Mouse (Mus musculus): ENCODE data around the gene Mettl15. TPM values are rescaled to one million over a fixed set of nuclear protein-coding genes. Genes with fewer than 3 reads are reported as not detected.

Gene Mettl15
- total and polyA plus RNA-seq, 2 experiments from 2014 or later: 6.4 to 7.1 TPM

DNA sequence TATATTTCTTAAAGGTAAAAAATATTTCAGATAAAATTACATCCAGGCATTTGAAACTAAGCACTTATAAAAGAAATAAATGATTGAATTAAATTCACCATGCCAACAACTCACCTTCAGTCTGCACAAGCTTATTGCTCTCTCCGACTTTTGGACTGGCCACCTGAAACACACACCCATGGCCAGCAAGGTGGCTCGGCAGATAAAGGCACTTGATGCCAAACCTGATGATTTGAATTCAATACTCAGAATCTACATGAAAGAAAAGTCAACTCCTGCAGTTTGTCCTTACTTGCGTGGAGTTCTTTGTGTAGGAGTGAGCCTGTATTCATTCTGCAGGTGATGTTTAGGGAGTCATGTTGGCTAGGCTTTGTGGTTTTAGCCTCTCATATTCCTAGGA is 3.6 kb upstream of the Mettl15 start:
- H3K4me3 ChIP-seq (ENCODE audit: low read depth, low read length): no peak overlapping the region
- TF ChIP-seq CTCF (IDR thresholded peaks at IDR 0.05; ENCODE audit: low read depth): no peak
- no peak overlapping the region for H3K4me2 ChIP-seq (ENCODE audit: low read depth)
- no peak for DNase-seq
- no peaks in the 10 kb centered on the region for H3K27me3 ChIP-seq (ENCODE audit: insufficient read depth, low read length)
- H3K27ac ChIP-seq (ENCODE audit: low read depth, low read length): no peak overlapping the region
- 91% methylated on average over 3 of the region's 3 CpGs for WGBS
- no peaks in the 10 kb centered on the region for H3K4me1 ChIP-seq (ENCODE audit: insufficient read depth)
- H3K9ac ChIP-seq: no peak overlapping the region
- no peaks in the 10 kb centered on the region for H3K9me3 ChIP-seq (ENCODE audit: low read length)
- no peak for ATAC-seq
- no peaks in the 10 kb centered on the region for H3K36me3 ChIP-seq (ENCODE audit: insufficient read depth)

DNA sequence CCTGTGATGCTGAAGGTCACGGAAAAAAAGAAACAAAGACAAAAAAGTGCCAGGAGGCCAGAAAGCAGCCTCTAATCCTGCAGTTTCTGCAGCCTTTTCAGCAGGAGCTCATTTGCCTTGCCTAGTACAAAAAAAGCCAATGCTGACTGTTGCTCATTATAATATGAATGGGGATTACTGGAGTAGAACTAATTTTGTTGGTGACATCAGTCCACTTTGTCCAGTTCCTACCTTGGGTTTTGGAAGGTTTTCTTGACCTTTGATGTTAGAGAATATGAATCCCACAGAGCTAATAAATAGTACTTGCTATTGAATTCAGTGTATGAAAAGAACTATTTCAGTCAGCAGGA is 768 bp upstream of the Mettl15 start:
- TF ChIP-seq CTCF (IDR thresholded peaks at IDR 0.05; ENCODE audit: low read depth): no peak
- DNase-seq (no peak), ATAC-seq (no peak)
- H3K36me3 ChIP-seq (ENCODE audit: insufficient read depth): no peaks in the 10 kb centered on the region
- no peaks in the 10 kb centered on the region for H3K4me1 ChIP-seq (ENCODE audit: insufficient read depth)
- H3K9ac ChIP-seq: peak overlapping the region; percentile 57
- H3K27me3 ChIP-seq (ENCODE audit: insufficient read depth, low read length): no peaks in the 10 kb centered on the region
- no peak overlapping the region for H3K27ac ChIP-seq (ENCODE audit: low read depth, low read length)
- 0% methylated on average over 1 of the region's 1 CpGs for WGBS
- H3K9me3 ChIP-seq (ENCODE audit: low read length): no peaks in the 10 kb centered on the region
- peak overlapping the region; percentile 76 for H3K4me2 ChIP-seq (ENCODE audit: low read depth)
- peak overlapping the region; percentile 63 for H3K4me3 ChIP-seq (ENCODE audit: low read depth, low read length)

DNA sequence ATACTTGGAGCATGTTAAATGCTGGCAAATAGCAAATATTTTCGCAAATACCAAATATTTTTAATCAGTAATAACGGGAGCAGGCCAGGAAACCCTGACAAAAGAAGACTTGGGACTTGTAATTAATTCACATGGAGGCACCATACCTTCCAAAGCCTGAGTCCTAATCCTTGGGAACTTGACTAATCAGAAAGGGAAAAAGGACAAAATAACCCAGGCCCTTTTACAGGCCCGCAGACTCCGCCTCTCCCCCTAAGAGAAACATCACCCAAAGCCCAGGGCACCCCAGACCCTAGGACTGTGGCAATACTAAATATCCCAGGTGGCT is 312 bp downstream of the Mettl15 start:
- Histone ChIP-seq H3K9me3 (ENCODE audit: low read length) (no peaks in the 10 kb centered on the region), H3K9ac (peak overlapping the region; percentile 57), H3K27ac (ENCODE audit: low read depth, low read length) (no peak overlapping the region), H3K4me1 (ENCODE audit: insufficient read depth) (no peaks in the 10 kb centered on the region), H3K4me2 (ENCODE audit: low read depth) (peak overlapping the region; percentile 76), H3K27me3 (ENCODE audit: insufficient read depth, low read length) (no peaks in the 10 kb centered on the region), H3K36me3 (ENCODE audit: insufficient read depth) (no peaks in the 10 kb centered on the region), H3K4me3 (ENCODE audit: low read depth, low read length) (peak overlapping the region; percentile 63)
- TF ChIP-seq CTCF (IDR thresholded peaks at IDR 0.05; ENCODE audit: low read depth): no peak
- no peak for DNase-seq
- 3% methylated on average over 4 of the region's 4 CpGs for WGBS
- no peak for ATAC-seq

- H3K4me2 ChIP-seq (ENCODE audit: low read depth): peak overlapping the region; percentile 52
- DNase-seq (peak; percentile 11), ATAC-seq (no peak)
- H3K36me3 ChIP-seq (ENCODE audit: insufficient read depth): no peaks in the 10 kb centered on the region
- H3K27me3 ChIP-seq (ENCODE audit: insufficient read depth, low read length): no peaks in the 10 kb centered on the region
- peak overlapping the region; percentile 42 for H3K4me3 ChIP-seq (ENCODE audit: low read depth, low read length)
- no peak overlapping the region for H3K27ac ChIP-seq (ENCODE audit: low read depth, low read length)
- H3K9me3 ChIP-seq (ENCODE audit: low read length): no peaks in the 10 kb centered on the region
- no peak for TF ChIP-seq CTCF (IDR thresholded peaks at IDR 0.05; ENCODE audit: low read depth)
- WGBS: 1% methylated on average over 16 of the region's 16 CpGs
- peak overlapping the region; percentile 37; the same call in 1 of the 2 replicates for H3K9ac ChIP-seq
- H3K4me1 ChIP-seq (ENCODE audit: insufficient read depth): no peaks in the 10 kb centered on the region
Observed at GRCm38 (mm10) chr2:109278036-109278435, 2.5 kb downstream of the Mettl15 start.

DNA sequence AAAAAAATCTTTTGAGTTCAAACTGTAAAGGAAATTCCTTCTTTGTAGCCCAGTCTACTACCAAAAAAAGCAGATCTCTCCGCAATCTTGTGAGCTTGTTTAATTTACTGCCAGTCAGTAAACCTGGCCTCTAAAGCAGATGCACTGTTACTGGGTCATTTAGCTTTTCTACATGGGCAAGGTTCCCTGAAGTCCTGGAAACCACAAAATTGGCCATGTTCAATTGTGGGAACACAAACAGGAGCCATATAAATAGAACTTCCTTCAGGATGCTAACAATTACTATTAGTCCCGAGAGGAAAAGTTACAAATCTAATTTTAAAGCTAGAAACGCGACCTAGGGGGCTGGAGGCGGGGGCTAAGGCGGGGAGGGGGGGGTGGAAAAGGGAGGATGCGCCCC is 3.0 kb downstream of the Mettl15 start:
- no peak overlapping the region; the same call in 1 of the 2 replicates for H3K27ac ChIP-seq (ENCODE audit: low read depth, low read length)
- H3K36me3 ChIP-seq (ENCODE audit: insufficient read depth): no peaks in the 10 kb centered on the region
- ATAC-seq (no peak), DNase-seq (peak; percentile 4)
- peak overlapping the region; percentile 42 for H3K4me3 ChIP-seq (ENCODE audit: low read depth, low read length)
- H3K4me1 ChIP-seq (ENCODE audit: insufficient read depth): no peaks in the 10 kb centered on the region
- H3K4me2 ChIP-seq (ENCODE audit: low read depth): peak overlapping the region; percentile 52
- H3K9me3 ChIP-seq (ENCODE audit: low read length): no peaks in the 10 kb centered on the region
- 7% methylated on average over 7 of the region's 7 CpGs for WGBS
- no peaks in the 10 kb centered on the region for H3K27me3 ChIP-seq (ENCODE audit: insufficient read depth, low read length)
- peak overlapping the region; percentile 37; the same call in 1 of the 2 replicates for H3K9ac ChIP-seq
- no peak for TF ChIP-seq CTCF (IDR thresholded peaks at IDR 0.05; ENCODE audit: low read depth)

DNA sequence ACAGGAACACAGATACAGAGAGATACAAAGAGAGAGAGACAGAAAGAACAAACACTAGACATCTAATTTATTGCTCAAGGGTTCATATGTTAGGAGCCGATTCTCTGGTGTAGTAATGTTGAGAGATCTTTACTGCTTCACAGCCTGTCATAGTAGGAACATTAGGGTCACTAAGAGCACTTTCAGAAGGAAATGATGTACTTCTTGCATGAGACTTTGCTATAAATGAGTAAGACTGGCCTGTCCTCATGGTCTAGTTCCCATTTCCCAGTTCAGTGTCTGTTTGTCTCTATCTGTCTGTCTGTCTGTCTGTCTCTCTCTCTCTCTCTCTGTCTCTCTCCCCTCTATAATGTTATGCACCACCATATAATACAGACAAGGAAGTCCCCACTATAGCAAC is 7.5 kb downstream of the Mettl15 start:
- Histone ChIP-seq H3K9me3 (ENCODE audit: low read length) (no peaks in the 10 kb centered on the region), H3K27me3 (ENCODE audit: insufficient read depth, low read length) (no peaks in the 10 kb centered on the region), H3K9ac (no peak overlapping the region), H3K4me1 (ENCODE audit: insufficient read depth) (no peaks in the 10 kb centered on the region), H3K36me3 (ENCODE audit: insufficient read depth) (no peaks in the 10 kb centered on the region), H3K4me2 (ENCODE audit: low read depth) (no peak overlapping the region), H3K27ac (ENCODE audit: low read depth, low read length) (no peak overlapping the region), H3K4me3 (ENCODE audit: low read depth, low read length) (no peak overlapping the region)
- no peak for TF ChIP-seq CTCF (IDR thresholded peaks at IDR 0.05; ENCODE audit: low read depth)
- DNase-seq (no peak), ATAC-seq (no peak)
- WGBS: 95% methylated on average over 1 of the region's 1 CpGs

GRCm38 (mm10) chr2:109262779-109263178 is 17.8 kb downstream of the Mettl15 start:
- TF ChIP-seq CTCF (IDR thresholded peaks at IDR 0.05; ENCODE audit: low read depth): no peak
- DNase-seq (no peak), ATAC-seq (no peak)
- 85% methylated on average over 1 of the region's 1 CpGs for WGBS
- no peaks in the 10 kb centered on the region for H3K4me1 ChIP-seq (ENCODE audit: insufficient read depth)
- no peaks in the 10 kb centered on the region for H3K36me3 ChIP-seq (ENCODE audit: insufficient read depth)
- H3K9ac ChIP-seq: no peak overlapping the region
- no peaks in the 10 kb centered on the region for H3K27me3 ChIP-seq (ENCODE audit: insufficient read depth, low read length)
- no peak overlapping the region for H3K4me3 ChIP-seq (ENCODE audit: low read depth, low read length)
- no peaks in the 10 kb centered on the region for H3K9me3 ChIP-seq (ENCODE audit: low read length)
- H3K4me2 ChIP-seq (ENCODE audit: low read depth): no peak overlapping the region
- H3K27ac ChIP-seq (ENCODE audit: low read depth, low read length): no peak overlapping the region

- DNase-seq (no peak), ATAC-seq (no peak)
- H3K9ac ChIP-seq: no peak overlapping the region
- H3K27me3 ChIP-seq (ENCODE audit: insufficient read depth, low read length): no peaks in the 10 kb centered on the region
- no peak overlapping the region for H3K4me2 ChIP-seq (ENCODE audit: low read depth)
- H3K4me1 ChIP-seq (ENCODE audit: insufficient read depth): no peaks in the 10 kb centered on the region
- H3K9me3 ChIP-seq (ENCODE audit: low read length): no peaks in the 10 kb centered on the region
- TF ChIP-seq CTCF (IDR thresholded peaks at IDR 0.05; ENCODE audit: low read depth): no peak
- H3K36me3 ChIP-seq (ENCODE audit: insufficient read depth): no peaks in the 10 kb centered on the region
- 27% methylated on average over 3 of the region's 3 CpGs for WGBS
- H3K4me3 ChIP-seq (ENCODE audit: low read depth, low read length): no peak overlapping the region
- H3K27ac ChIP-seq (ENCODE audit: low read depth, low read length): no peak overlapping the region
Observed at GRCm38 (mm10) chr2:109241947-109242346, 38.6 kb downstream of the Mettl15 start.
